Mouse (Mus musculus) layer of hippocampus, adult 9-10 months (tissue): ENCODE measurements at regions not wholly inside any gene's neighbourhood (a gene's known extent, or its start where the extent isn't known, plus 50 kb on each side); places are given as distances from the start of the nearest gene placed in this dataset.

Experiments used
- DNase-seq: peaks from one replicate; pipeline ENCODE4 v3.0.0; 2022; ENCODE audit warnings: low spot score

DNA sequence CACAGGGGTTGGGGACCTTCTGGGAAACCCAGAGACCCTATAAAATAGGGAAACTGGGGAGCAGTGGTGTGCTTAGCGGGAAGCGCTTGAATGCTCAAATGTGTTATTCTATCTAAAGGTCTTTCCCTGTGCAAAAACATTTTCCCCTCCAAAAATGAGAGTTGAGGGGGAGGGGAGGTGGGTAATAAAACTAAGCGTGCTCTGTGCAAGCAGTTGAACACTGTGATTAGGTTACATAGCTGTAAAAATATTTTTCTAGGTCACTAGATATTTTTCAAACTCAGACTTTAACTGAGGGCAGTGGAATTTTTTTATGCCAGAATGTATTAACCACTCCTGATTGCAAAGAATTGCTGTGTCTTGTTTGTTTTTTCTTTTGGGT lies 77.0 kb upstream of the Tbl1x start:
- no peak for DNase-seq

GRCm38 (mm10) chrX:77443852-77444492 lies 66.8 kb upstream of the Tbl1x start:
- DNase-seq: no peak

- DNase-seq: no peak
Observed at GRCm38 (mm10) chrX:77446755-77447154, 64.1 kb upstream of the Tbl1x start.

DNA sequence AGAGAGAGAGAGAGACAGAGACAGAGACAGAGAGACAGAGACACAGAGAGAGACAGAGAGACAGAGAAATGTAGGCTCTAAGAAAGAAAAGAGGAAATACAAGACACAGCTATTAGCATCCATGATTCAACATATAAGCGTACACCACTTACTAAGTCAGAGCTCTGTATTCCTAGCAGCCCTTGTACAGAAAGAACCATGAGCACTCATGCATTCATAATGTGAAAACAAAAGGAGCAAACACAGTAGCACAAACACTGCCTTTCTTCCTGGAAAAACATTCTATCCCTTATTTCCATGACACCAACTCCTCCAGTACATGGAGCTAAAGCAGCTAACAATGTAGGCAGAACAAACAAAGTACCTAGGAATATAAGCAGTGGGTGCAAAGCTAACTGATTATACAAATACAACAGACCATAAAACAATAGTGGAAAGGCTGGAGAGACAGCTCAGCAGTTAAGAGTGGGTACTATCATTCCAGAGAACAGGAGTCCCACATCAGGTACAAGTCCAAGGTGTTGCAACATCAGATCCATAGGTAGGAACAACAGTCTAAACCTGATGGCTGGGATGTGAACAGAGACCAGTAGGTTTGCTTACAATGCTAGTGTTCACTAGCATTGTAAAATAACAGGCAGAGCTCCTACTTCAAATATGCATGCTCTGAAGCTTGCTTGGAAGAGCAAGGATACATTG lies 58.7 kb upstream of the Tbl1x start:
- DNase-seq: no peak
